Mouse (Mus musculus): Measurements from ENCODE around the gene Megf11.
A peak's percentile ranks its signal among the peaks of the same experiment; 100 is the strongest.

DNA sequence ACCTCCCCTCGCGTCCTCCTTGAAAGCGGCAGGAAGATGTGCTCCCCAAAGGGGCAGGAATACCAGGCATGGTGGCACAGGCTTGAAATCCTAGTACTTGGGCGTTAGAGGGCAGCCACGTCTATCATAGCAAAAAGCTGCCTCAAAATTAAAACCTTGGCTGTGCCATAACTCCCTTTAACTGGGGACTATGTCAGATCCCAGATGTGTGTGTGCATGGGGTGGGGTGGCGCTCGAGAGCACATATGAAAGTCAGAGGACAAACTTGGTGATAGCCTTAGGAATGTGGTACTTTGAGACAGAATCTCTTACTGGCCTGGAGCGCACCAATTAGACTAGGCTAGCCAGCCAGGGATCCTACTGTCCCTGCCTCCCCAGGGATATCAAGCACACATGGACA is 235.2 kb downstream of the Megf11 start:
- TF ChIP-seq POLR2A (IDR thresholded peaks at IDR 0.05; ENCODE audit: insufficient read depth, low read length) (no peak), CTCF (IDR thresholded peaks at IDR 0.05; ENCODE audit: low read depth, low read length) (peak; percentile 18), EP300 (IDR thresholded peaks at IDR 0.05; ENCODE audit: insufficient read depth, low read depth, low read length) (no peak)
